Mouse (Mus musculus) hindbrain, embryonic 10.5 days (tissue): ENCODE results near the gene Usp2. TPM values are rescaled to one million over a fixed set of nuclear protein-coding genes. Genes with fewer than 3 reads are reported as not detected.

Experiments used
- DNase-seq: peaks from one replicate; pipeline ENCODE4 v3.0.0-alpha.2; 2017; ENCODE audit warnings: low spot score
- H3K27ac ChIP-seq: fragments of 300-500 bp; sonication (generic); 2 replicates; pipeline ENCODE4 v1.5.1; 2016; ENCODE audit warnings: mild to moderate bottlenecking, moderate library complexity
- H3K27me3 ChIP-seq: fragments of 300-500 bp; sonication (generic); 2 replicates; pipeline ENCODE4 v1.6.1; 2016; ENCODE audit warnings: mild to moderate bottlenecking; ENCODE audit not compliant: poor library complexity, insufficient read depth, severe bottlenecking
- H3K36me3 ChIP-seq: fragments of 300-500 bp; sonication (generic); 2 replicates; pipeline ENCODE4 v1.6.1; 2016; ENCODE audit warnings: mild to moderate bottlenecking, moderate library complexity
- H3K4me1 ChIP-seq: fragments of 300-500 bp; sonication (generic); replicated peaks from 2 replicates; pipeline ENCODE4 v1.6.1; 2016; ENCODE audit warnings: mild to moderate bottlenecking
- H3K4me3 ChIP-seq: fragments of 300-500 bp; sonication (generic); 2 replicates; pipeline ENCODE4 v1.5.1; 2016; ENCODE audit warnings: mild to moderate bottlenecking, moderate library complexity
- H3K9me3 ChIP-seq: fragments of 300-500 bp; sonication (generic); 2 replicates; pipeline ENCODE4 v1.6.1; 2016; ENCODE audit warnings: mild to moderate bottlenecking, moderate library complexity
- WGBS: fragments of 180-500 bp; shearing (Covaris S2); methylation state at CpG from one replicate; pipeline ENCODE4 v1.1.7; 2016; 5-methylcytosine and 5-hydroxymethylcytosine counted together
- polyA plus RNA-seq: library from polyadenylated mRNA; unstranded; fragments of >200 nt; fragmentation: Nextera tagmentation; extraction: Ambion mirVana; gene quantifications from 2 replicates; pipeline ENCODE4 v1.2.1, GENCODE M21; 2016

The Usp2 gene
- polyA plus RNA-seq, 1 experiment from 2014 or later = 13.5 TPM

- peaks cover 29% of the 10 kb centered on the region for H3K27me3 ChIP-seq
- no peak overlapping the region for H3K4me3 ChIP-seq
- H3K27ac ChIP-seq = no peak overlapping the region
- peaks cover 11% of the 10 kb centered on the region for H3K4me1 ChIP-seq
- H3K9me3 ChIP-seq = no peaks in the 10 kb centered on the region
- 80% methylated on average over 15 of the region's 15 CpGs for WGBS
- H3K36me3 ChIP-seq = no peaks in the 10 kb centered on the region
- DNase-seq = no peak
Observed at GRCm38 (mm10) chr9:44048541-44049380, 18.1 kb upstream of the Usp2 start.

GRCm38 (mm10) chr9:44049381-44050165, 17.2 kb upstream of the Usp2 start:
- no peaks in the 10 kb centered on the region for H3K9me3 ChIP-seq
- H3K4me3 ChIP-seq = no peak overlapping the region
- WGBS = 89% methylated on average over 8 of the region's 8 CpGs
- DNase-seq = no peak
- H3K27ac ChIP-seq = no peak overlapping the region
- no peaks in the 10 kb centered on the region for H3K36me3 ChIP-seq
- H3K4me1 ChIP-seq = 0 out of 2 replicates have a peak, but pooled peaks cover 3% of the 10 kb centered on the region
- H3K27me3 ChIP-seq = peaks cover 21% of the 10 kb centered on the region

GRCm38 (mm10) chr9:44052855-44053254, 14.0 kb upstream of the Usp2 start:
- Histone ChIP-seq H3K27ac (no peak overlapping the region), H3K27me3 (no peaks in the 10 kb centered on the region), H3K9me3 (0 out of 2 replicates have a peak, but pooled peaks cover 2% of the 10 kb centered on the region), H3K36me3 (no peaks in the 10 kb centered on the region), H3K4me1 (no peaks in the 10 kb centered on the region), H3K4me3 (no peak overlapping the region)
- no peak for DNase-seq
- WGBS = 64% methylated on average over 3 of the region's 3 CpGs

GRCm38 (mm10) chr9:44053936-44054335, 12.9 kb upstream of the Usp2 start:
- Histone ChIP-seq H3K4me1 (no peaks in the 10 kb centered on the region), H3K9me3 (0 out of 2 replicates have a peak, but pooled peaks cover 2% of the 10 kb centered on the region), H3K36me3 (no peaks in the 10 kb centered on the region), H3K4me3 (no peak overlapping the region), H3K27me3 (no peaks in the 10 kb centered on the region), H3K27ac (no peak overlapping the region)
- WGBS = 71% methylated on average over 1 of the region's 1 CpGs
- DNase-seq = no peak

- Histone ChIP-seq H3K27me3 (peaks cover 3% of the 10 kb centered on the region; the same call in 1 of the 2 replicates), H3K9me3 (0 out of 2 replicates have a peak, but pooled peaks cover 2% of the 10 kb centered on the region), H3K4me3 (no peak overlapping the region), H3K4me1 (no peaks in the 10 kb centered on the region), H3K27ac (no peak overlapping the region), H3K36me3 (no peaks in the 10 kb centered on the region)
- 88% methylated on average over 6 of the region's 6 CpGs for WGBS
- DNase-seq = no peak
Observed at GRCm38 (mm10) chr9:44058606-44059005, 8.2 kb upstream of the Usp2 start.

GRCm38 (mm10) chr9:44065177-44065576, 1.6 kb upstream of the Usp2 start:
- WGBS = 38% methylated on average over 1 of the region's 1 CpGs
- no peak overlapping the region for H3K27ac ChIP-seq
- DNase-seq = no peak
- H3K27me3 ChIP-seq = peaks cover 27% of the 10 kb centered on the region
- H3K36me3 ChIP-seq = no peaks in the 10 kb centered on the region
- no peaks in the 10 kb centered on the region for H3K9me3 ChIP-seq
- peaks cover 26% of the 10 kb centered on the region for H3K4me1 ChIP-seq
- H3K4me3 ChIP-seq = no peak overlapping the region

- no peak for DNase-seq
- H3K9me3 ChIP-seq = no peaks in the 10 kb centered on the region
- peaks cover 48% of the 10 kb centered on the region for H3K4me1 ChIP-seq
- peaks cover 32% of the 10 kb centered on the region for H3K27me3 ChIP-seq
- H3K36me3 ChIP-seq = no peaks in the 10 kb centered on the region
- 7% methylated on average over 15 of the region's 15 CpGs for WGBS
- H3K4me3 ChIP-seq = peak overlapping the region; percentile 56
- peak overlapping the region; percentile 76 for H3K27ac ChIP-seq
Observed at GRCm38 (mm10) chr9:44067241-44067959, 579 bp downstream of the Usp2 start.

- WGBS = 82% methylated on average over 6 of the region's 6 CpGs
- no peaks in the 10 kb centered on the region for H3K9me3 ChIP-seq
- no peak overlapping the region for H3K27ac ChIP-seq
- no peak for DNase-seq
- H3K4me1 ChIP-seq = peaks cover 54% of the 10 kb centered on the region
- peaks cover 32% of the 10 kb centered on the region for H3K27me3 ChIP-seq
- H3K36me3 ChIP-seq = no peaks in the 10 kb centered on the region
- H3K4me3 ChIP-seq = 0 out of 2 replicates have a peak overlapping the region, but pooled peaks have one; percentile 5
Observed at GRCm38 (mm10) chr9:44067960-44068330, 1.1 kb downstream of the Usp2 start.

- H3K4me1 ChIP-seq = peaks cover 66% of the 10 kb centered on the region
- 34% methylated on average over 7 of the region's 7 CpGs for WGBS
- H3K36me3 ChIP-seq = no peaks in the 10 kb centered on the region
- no peak overlapping the region for H3K4me3 ChIP-seq
- H3K27me3 ChIP-seq = peaks cover 31% of the 10 kb centered on the region
- peak overlapping the region; percentile 56; the same call in 1 of the 2 replicates for H3K27ac ChIP-seq
- no peak for DNase-seq
- no peaks in the 10 kb centered on the region for H3K9me3 ChIP-seq
Observed at GRCm38 (mm10) chr9:44069252-44069651, 2.4 kb downstream of the Usp2 start.

GRCm38 (mm10) chr9:44070113-44070843, 3.5 kb downstream of the Usp2 start:
- Histone ChIP-seq H3K4me1 (peaks cover 75% of the 10 kb centered on the region), H3K27ac (peak overlapping the region; percentile 80)
- 68% methylated on average over 14 of the region's 14 CpGs for WGBS

GRCm38 (mm10) chr9:44070844-44071231, 4.0 kb downstream of the Usp2 start:
- Histone ChIP-seq H3K9me3 (no peaks in the 10 kb centered on the region), H3K4me1 (peaks cover 81% of the 10 kb centered on the region), H3K4me3 (no peak overlapping the region), H3K27ac (peak overlapping the region; percentile 80), H3K36me3 (0 out of 2 replicates have a peak, but pooled peaks cover 2% of the 10 kb centered on the region), H3K27me3 (peaks cover 43% of the 10 kb centered on the region)
- WGBS = 44% methylated on average over 8 of the region's 8 CpGs
- no peak for DNase-seq

More at GRCm38 (mm10) chr9:44070113-44070843, 3.5 kb downstream of the Usp2 start:
- Histone ChIP-seq H3K9me3 (no peaks in the 10 kb centered on the region), H3K4me3 (no peak overlapping the region), H3K27me3 (peaks cover 38% of the 10 kb centered on the region), H3K36me3 (no peaks in the 10 kb centered on the region)
- DNase-seq = no peak
